Mouse (Mus musculus) B cell, adult 62 days (primary cell): ENCODE data around the gene Pycr2. TPM values are rescaled to one million over a fixed set of nuclear protein-coding genes. Genes with fewer than 3 reads are reported as not detected.

Experiments
- total RNA-seq: library from RNA; stranded (reverse); gene quantifications from 4 replicates; pipeline ENCODE4 v1.2.4, GENCODE M21; 2023

Pycr2 gene
- 20.3 to 23.2 TPM (median 21.3 TPM) in 4 replicates for total RNA-seq

DNA sequence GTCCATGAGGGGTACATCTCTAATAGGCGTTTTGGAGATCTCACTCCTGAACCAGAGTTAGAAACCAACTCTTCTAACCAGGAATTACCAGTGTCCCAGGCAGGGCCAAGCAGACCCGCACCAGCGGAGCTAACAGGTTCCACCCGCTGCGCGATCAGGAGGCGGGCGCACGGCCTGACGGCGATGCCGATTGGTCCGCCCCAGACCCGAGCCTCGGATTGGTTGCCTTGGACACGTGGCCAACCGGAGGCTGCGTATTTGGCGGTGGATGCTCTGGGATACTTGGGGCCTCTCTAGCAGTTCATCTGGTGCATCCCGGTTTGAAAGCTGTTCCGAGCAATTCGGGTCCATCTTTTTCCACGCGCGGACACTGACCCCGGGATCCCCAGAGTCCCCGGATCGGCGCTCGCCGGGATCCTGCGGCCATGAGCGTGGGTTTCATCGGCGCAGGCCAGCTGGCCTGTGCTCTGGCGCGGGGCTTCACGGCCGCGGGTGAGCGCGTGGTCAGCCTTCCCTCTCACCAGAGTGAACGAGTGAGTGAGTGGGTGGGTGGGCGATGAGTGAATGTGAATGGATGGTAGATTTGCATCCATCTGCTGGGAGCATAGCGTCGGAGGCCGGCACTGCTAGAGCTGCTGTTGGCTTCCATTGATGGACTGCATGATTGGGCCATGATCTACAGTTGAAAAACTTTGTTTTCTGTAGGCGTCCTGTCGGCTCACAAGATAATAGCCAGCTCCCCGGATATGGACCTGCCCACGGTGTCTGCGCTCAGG lies at the start of gene Pycr2:
Gene Pycr2 (plus strand): TSS at position 255 of the 776 bp plus-strand sequence.

DNA sequence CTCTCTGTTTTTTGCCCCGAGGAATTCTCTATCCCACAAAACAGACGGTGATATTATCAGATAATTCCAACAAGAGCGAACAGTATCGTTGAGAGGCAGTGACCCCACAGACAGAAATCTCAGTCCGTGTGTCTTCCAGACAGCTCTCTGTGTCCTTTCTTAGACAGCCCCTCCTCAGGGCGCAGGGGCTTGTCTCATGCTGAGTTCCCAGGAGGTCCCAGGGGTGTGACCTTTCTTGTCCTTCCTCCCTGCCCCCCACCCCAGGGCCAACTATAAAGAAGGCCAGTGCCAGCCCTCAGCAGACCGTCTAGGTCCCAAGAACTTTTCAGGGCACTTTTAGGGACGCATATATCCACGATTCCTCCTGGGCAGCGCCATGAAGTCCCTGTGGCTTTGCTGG lies 11.3 kb upstream of the Pycr2 start, which contains the start of gene Lefty2:
Gene Lefty2 (plus strand): TSS at position 301 of the 400 bp plus-strand sequence.

DNA sequence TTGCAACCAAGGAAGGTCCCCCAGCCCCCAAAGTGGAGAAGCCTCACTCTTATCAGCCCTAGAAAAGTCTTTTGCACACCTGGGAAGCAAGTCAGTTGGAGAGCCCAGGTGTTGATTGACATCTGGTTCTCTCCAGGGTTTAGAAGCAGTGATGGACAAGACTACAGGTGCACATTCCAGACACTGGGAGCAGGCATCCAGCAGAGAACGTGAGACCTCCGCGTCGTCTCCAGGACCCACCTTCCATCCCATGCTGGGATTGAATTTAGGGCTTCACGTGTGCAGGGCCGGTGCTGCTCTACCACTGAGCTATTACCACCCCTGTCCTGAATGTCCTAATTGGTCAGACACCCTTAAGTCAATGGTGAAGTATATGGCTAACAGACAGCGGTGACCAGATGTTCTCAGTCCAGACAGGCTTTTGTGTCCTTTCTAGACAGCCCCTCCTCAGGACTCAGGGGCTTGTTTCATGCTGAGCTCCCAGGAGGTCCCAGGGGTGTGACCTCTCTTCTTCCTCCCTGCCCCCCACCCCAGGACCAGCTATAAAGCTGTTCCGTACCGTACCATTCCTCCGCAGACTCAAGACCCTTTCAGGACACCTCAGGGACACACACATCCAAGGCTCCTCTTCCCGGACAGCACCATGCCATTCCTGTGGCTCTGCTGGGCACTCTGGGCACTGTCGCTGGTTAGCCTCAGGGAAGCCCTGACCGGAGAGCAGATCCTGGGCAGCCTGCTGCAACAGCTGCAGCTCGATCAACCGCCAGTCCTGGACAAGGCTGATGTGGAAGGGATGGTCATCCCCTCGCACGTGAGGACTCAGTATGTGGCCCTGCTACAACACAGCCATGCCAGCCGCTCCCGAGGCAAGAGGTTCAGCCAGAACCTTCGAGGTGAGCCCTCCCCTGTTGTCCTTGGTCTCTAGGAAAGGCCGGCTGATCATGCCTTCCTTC lies 30.6 kb downstream of the Pycr2 start, which contains the start of gene Lefty1:
Gene Lefty1 (plus strand): TSS at position 556 of the 953 bp plus-strand sequence.

DNA sequence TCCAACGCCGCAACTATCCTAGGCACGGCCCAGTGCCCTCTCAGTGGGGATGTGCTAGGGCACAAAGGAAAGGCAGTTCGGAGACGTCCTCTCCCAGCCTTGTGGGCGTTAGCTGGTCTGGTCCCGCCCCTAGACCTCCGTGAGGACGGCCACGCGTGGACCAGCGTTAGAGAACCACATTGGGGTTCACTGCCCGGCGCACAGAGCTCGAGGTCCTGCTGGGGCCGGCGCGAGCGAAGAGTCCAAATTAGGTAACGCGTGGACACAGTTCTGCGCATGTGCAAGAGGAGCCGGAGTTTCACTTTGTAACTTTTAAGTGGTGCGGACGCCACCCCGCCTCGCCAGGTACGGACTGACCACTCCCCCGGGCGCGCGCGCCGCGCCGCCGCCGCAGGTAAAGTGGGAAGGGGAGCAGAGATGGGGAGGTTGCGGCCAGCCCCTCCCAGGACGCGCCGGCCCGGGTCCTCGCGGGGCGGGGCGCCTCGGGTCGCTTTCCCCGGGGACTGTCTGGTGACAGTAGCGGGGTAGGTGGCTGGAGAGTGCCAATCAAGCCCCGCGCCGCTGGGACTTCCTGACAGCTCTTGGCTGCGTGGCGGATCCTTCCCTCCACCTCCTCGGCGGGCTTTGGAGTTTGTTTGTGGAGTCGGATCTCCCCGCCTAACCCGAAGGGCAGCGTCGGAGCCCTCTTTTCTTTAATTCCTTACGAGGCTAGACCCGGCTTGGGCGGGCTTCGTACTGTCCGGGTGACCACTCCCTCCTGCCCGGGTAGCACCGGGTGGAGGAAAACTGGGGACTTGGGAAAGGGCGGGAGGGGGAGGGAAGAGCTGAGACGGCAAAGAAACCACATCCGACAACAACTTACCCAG lies 38.3 kb downstream of the Pycr2 start, which contains the start of gene Tmem63a:
Gene Tmem63a (plus strand): TSS at position 179 of the 866 bp plus-strand sequence.

Other genes starting within 250 kb of the Pycr2 start
- gene Mixl1, start 207.3 kb upstream of the Pycr2 start, total RNA-seq = not detected in 4 replicates
- 53.9 to 59.1 TPM (median 56.4 TPM) in 4 replicates for gene Acbd3, start 178.2 kb upstream of the Pycr2 start, total RNA-seq
- gene H3f3a, start 90.3 kb upstream of the Pycr2 start, total RNA-seq = 1,833 to 2,037 TPM (median 1,886 TPM) in 4 replicates
- 74.7 to 87.0 TPM (median 79.5 TPM) in 4 replicates for gene Sde2, start 53.2 kb upstream of the Pycr2 start, total RNA-seq
- gene Lefty2, start 11.2 kb upstream of the Pycr2 start, total RNA-seq = not detected in 4 replicates
- not detected in 4 replicates for gene Lefty1, start 30.7 kb downstream of the Pycr2 start, total RNA-seq
- gene Tmem63a, start 38.1 kb downstream of the Pycr2 start, total RNA-seq = 28.9 to 37.7 TPM (median 31.3 TPM) in 4 replicates
- gene Ephx1, start 116.6 kb downstream of the Pycr2 start, total RNA-seq = 85.7 to 97.0 TPM (median 88.5 TPM) in 4 replicates
- not detected in 4 replicates for gene 9130409I23Rik, start 146.9 kb downstream of the Pycr2 start, total RNA-seq
- gene Nvl, start 239.9 kb downstream of the Pycr2 start, total RNA-seq = 27.9 to 34.0 TPM (median 29.6 TPM) in 4 replicates
- 23.4 to 33.1 TPM (median 27.7 TPM) in 4 replicates for gene Cnih4, start 240.4 kb downstream of the Pycr2 start, total RNA-seq